Mouse (Mus musculus): Measurements from ENCODE around the gene Mob3b.

GRCm38 (mm10) chr4:34907026-34907425, 250.3 kb downstream of the Mob3b start:
- no peak for TF ChIP-seq CTCF (IDR thresholded peaks at IDR 0.05; ENCODE audit: borderline replicate concordance, control insufficient read depth, extremely low read depth, insufficient read depth, low read length, poor library complexity)
- no peak for TF ChIP-seq POLR2A (IDR thresholded peaks at IDR 0.05; ENCODE audit: control insufficient read depth, extremely low read depth, insufficient read depth, low read length, poor library complexity)
